Mouse (Mus musculus) cerebellum, adult 2 months (tissue): ENCODE measurements around the gene Psmc3ip.

Source experiments
- CTCF ChIP-seq: fragments of 200-500 bp; IDR thresholded peaks from 2 replicates; pipeline ENCODE4 v1.5.1; 2011; ENCODE audit warnings: low read depth, mild to moderate bottlenecking, control low read depth, low read length, moderate library complexity, borderline replicate concordance; ENCODE audit not compliant: insufficient read depth
- POLR2A ChIP-seq: fragments of 200-500 bp; IDR thresholded peaks from 2 replicates; pipeline ENCODE4 v1.6.1; 2011; ENCODE audit warnings: low read length, control low read depth, borderline replicate concordance; ENCODE audit not compliant: insufficient read depth

GRCm38 (mm10) chr11:101115564-101115963 lies 20.3 kb upstream of the Psmc3ip start:
- TF ChIP-seq CTCF (no peak), POLR2A (no peak)
